Mouse (Mus musculus): ENCODE data around the gene Resf1. TPM values are rescaled to one million over a fixed set of nuclear protein-coding genes. Genes with fewer than 3 reads are reported as not detected.

The Resf1 gene
- total RNA-seq (2012; rRNA removed) = 124 and 128 TPM in 2 replicates

- DNase-seq (ENCODE audit: low read depth, low spot score) = peak; percentile 72
- no peaks in the 10 kb centered on the region; the same call in 1 of the 2 replicates for H3K36me3 ChIP-seq (ENCODE audit: control insufficient read depth, insufficient read depth, low read length, poor library complexity, severe bottlenecking)
- 0 out of 4 replicates have a peak, but pooled peaks cover 0 to 3% of the 10 kb centered on the region in 2 experiments for H3K4me1 ChIP-seq (ENCODE audit: control insufficient read depth in 2 of 2, insufficient read depth in 2 of 2, low read length in 2 of 2, poor library complexity in 1 of 2)
- H3K27ac ChIP-seq (ENCODE audit: insufficient read depth, low read depth, low read length, poor library complexity, severe bottlenecking) = peak within 1 kb of the TSS; percentile 79
- no peaks in the 10 kb centered on the region for H3K9me3 ChIP-seq (ENCODE audit: control insufficient read depth, insufficient read depth, low read depth, low read length)
- H3K4me3 ChIP-seq (ENCODE audit: insufficient read depth in 1 of 2, low read depth in 1 of 2, low read length in 2 of 2, poor library complexity in 1 of 2, severe bottlenecking in 1 of 2) = peak within 1 kb of the TSS; percentile 64 to 72
- peak; percentile 75; the same call in 1 of the 2 replicates for TF ChIP-seq HCFC1 (IDR thresholded peaks at IDR 0.05; ENCODE audit: borderline replicate concordance, insufficient read depth, low read length)
- TF ChIP-seq MAFK (IDR thresholded peaks at IDR 0.05; ENCODE audit: insufficient read depth, low read depth, low read length) = no peak
- no peak for TF ChIP-seq CHD2 (IDR thresholded peaks at IDR 0.05; ENCODE audit: low read depth, low read length)
- TF ChIP-seq ZNF384 (IDR thresholded peaks at IDR 0.05; ENCODE audit: low read depth, low read length) = no peak
- no peak for TF ChIP-seq ZC3H11A (IDR thresholded peaks at IDR 0.05; ENCODE audit: borderline replicate concordance, low read depth, low read length)
- H3K9ac ChIP-seq (ENCODE audit: insufficient read depth, low read depth, low read length, poor library complexity, severe bottlenecking) = peak within 1 kb of the TSS; percentile 83
- in situ Hi-C loops (cut with MboI; ENCODE audit: low sequenced_read_pairs in 2 of 2, unreplicated experiment in 2 of 2) = no loop called here
These were observed at the start of gene Resf1 for GRCm38 (mm10) chr6:149308956-149309932. Gene Resf1 (plus strand): TSS chr6:149309414.

- in situ Hi-C loops (cut with MboI; ENCODE audit: low sequenced_read_pairs in 2 of 2, unreplicated experiment in 2 of 2) = no loop called here
- H3K4me1 ChIP-seq (ENCODE audit: control insufficient read depth in 2 of 2, insufficient read depth in 2 of 2, low read length in 2 of 2, poor library complexity in 1 of 2) = no peaks in the 10 kb centered on the region
- no peak for DNase-seq (ENCODE audit: low read depth, low spot score)
- no peaks in the 10 kb centered on the region for H3K36me3 ChIP-seq (ENCODE audit: control insufficient read depth, insufficient read depth, low read length, poor library complexity, severe bottlenecking)
- no peak overlapping the region for H3K9ac ChIP-seq (ENCODE audit: insufficient read depth, low read depth, low read length, poor library complexity, severe bottlenecking)
- TF ChIP-seq ZC3H11A (IDR thresholded peaks at IDR 0.05; ENCODE audit: borderline replicate concordance, low read depth, low read length) = no peak
- no peak for TF ChIP-seq ZNF384 (IDR thresholded peaks at IDR 0.05; ENCODE audit: low read depth, low read length)
- no peak for TF ChIP-seq MAFK (IDR thresholded peaks at IDR 0.05; ENCODE audit: insufficient read depth, low read depth, low read length)
- no peak for TF ChIP-seq HCFC1 (IDR thresholded peaks at IDR 0.05; ENCODE audit: borderline replicate concordance, insufficient read depth, low read length)
- TF ChIP-seq CHD2 (IDR thresholded peaks at IDR 0.05; ENCODE audit: low read depth, low read length) = no peak
- H3K27ac ChIP-seq (ENCODE audit: insufficient read depth, low read depth, low read length, poor library complexity, severe bottlenecking) = no peak overlapping the region
- H3K4me3 ChIP-seq (ENCODE audit: insufficient read depth in 1 of 2, low read depth in 1 of 2, low read length in 2 of 2, poor library complexity in 1 of 2, severe bottlenecking in 1 of 2) = no peak overlapping the region
- H3K9me3 ChIP-seq (ENCODE audit: control insufficient read depth, insufficient read depth, low read depth, low read length) = no peaks in the 10 kb centered on the region
These were observed 48.4 kb upstream of the Resf1 start for GRCm38 (mm10) chr6:149260801-149261239.

GRCm38 (mm10) chr6:149267951-149268350 lies 41.3 kb upstream of the Resf1 start:
- Histone ChIP-seq H3K36me3 (ENCODE audit: control insufficient read depth, insufficient read depth, low read length, poor library complexity, severe bottlenecking) (no peaks in the 10 kb centered on the region), H3K4me1 (ENCODE audit: control insufficient read depth in 2 of 2, insufficient read depth in 2 of 2, low read length in 2 of 2, poor library complexity in 1 of 2) (no peaks in the 10 kb centered on the region), H3K9ac (ENCODE audit: insufficient read depth, low read depth, low read length, poor library complexity, severe bottlenecking) (no peak overlapping the region), H3K9me3 (ENCODE audit: control insufficient read depth, insufficient read depth, low read depth, low read length) (no peaks in the 10 kb centered on the region), H3K4me3 (ENCODE audit: insufficient read depth in 1 of 2, low read depth in 1 of 2, low read length in 2 of 2, poor library complexity in 1 of 2, severe bottlenecking in 1 of 2) (no peak overlapping the region), H3K27ac (ENCODE audit: insufficient read depth, low read depth, low read length, poor library complexity, severe bottlenecking) (no peak overlapping the region)
- in situ Hi-C loops (cut with MboI; ENCODE audit: low sequenced_read_pairs in 2 of 2, unreplicated experiment in 2 of 2) = no loop called here
- TF ChIP-seq ZC3H11A (IDR thresholded peaks at IDR 0.05; ENCODE audit: borderline replicate concordance, low read depth, low read length) (no peak), ZNF384 (IDR thresholded peaks at IDR 0.05; ENCODE audit: low read depth, low read length) (no peak), HCFC1 (IDR thresholded peaks at IDR 0.05; ENCODE audit: borderline replicate concordance, insufficient read depth, low read length) (no peak), MAFK (IDR thresholded peaks at IDR 0.05; ENCODE audit: insufficient read depth, low read depth, low read length) (no peak), CHD2 (IDR thresholded peaks at IDR 0.05; ENCODE audit: low read depth, low read length) (no peak)
- no peak for DNase-seq (ENCODE audit: low read depth, low spot score)

GRCm38 (mm10) chr6:149278248-149278731 lies 30.9 kb upstream of the Resf1 start:
- in situ Hi-C loops (cut with MboI; ENCODE audit: low sequenced_read_pairs in 2 of 2, unreplicated experiment in 2 of 2) = no loop called here
- DNase-seq (ENCODE audit: low read depth, low spot score) = no peak
- H3K9ac ChIP-seq (ENCODE audit: insufficient read depth, low read depth, low read length, poor library complexity, severe bottlenecking) = no peak overlapping the region
- H3K4me1 ChIP-seq (ENCODE audit: control insufficient read depth in 2 of 2, insufficient read depth in 2 of 2, low read length in 2 of 2, poor library complexity in 1 of 2) = no peaks in the 10 kb centered on the region
- TF ChIP-seq ZC3H11A (IDR thresholded peaks at IDR 0.05; ENCODE audit: borderline replicate concordance, low read depth, low read length) (no peak), MAFK (IDR thresholded peaks at IDR 0.05; ENCODE audit: insufficient read depth, low read depth, low read length) (no peak), HCFC1 (IDR thresholded peaks at IDR 0.05; ENCODE audit: borderline replicate concordance, insufficient read depth, low read length) (no peak), CHD2 (IDR thresholded peaks at IDR 0.05; ENCODE audit: low read depth, low read length) (no peak), ZNF384 (IDR thresholded peaks at IDR 0.05; ENCODE audit: low read depth, low read length) (no peak)
- H3K36me3 ChIP-seq (ENCODE audit: control insufficient read depth, insufficient read depth, low read length, poor library complexity, severe bottlenecking) = no peaks in the 10 kb centered on the region
- H3K9me3 ChIP-seq (ENCODE audit: control insufficient read depth, insufficient read depth, low read depth, low read length) = peaks cover 3% of the 10 kb centered on the region; the same call in 1 of the 2 replicates
- no peak overlapping the region for H3K27ac ChIP-seq (ENCODE audit: insufficient read depth, low read depth, low read length, poor library complexity, severe bottlenecking)
- H3K4me3 ChIP-seq (ENCODE audit: insufficient read depth in 1 of 2, low read depth in 1 of 2, low read length in 2 of 2, poor library complexity in 1 of 2, severe bottlenecking in 1 of 2) = no peak overlapping the region

Data from ES-E14 (cell line).